Mouse (Mus musculus) MEL (cell line): ENCODE results near the gene Ski. TPM values are rescaled to one million over a fixed set of nuclear protein-coding genes. Genes with fewer than 3 reads are reported as not detected.

Experiments used
- DNase-seq: peaks from one replicate; pipeline ENCODE4 v3.0.0; 2011; ENCODE audit warnings: low read depth, low spot score
- H3K27ac ChIP-seq: 2 replicates; pipeline ENCODE4 v1.5.1; 2012; ENCODE audit warnings: low read depth, mild to moderate bottlenecking, control low read depth, low read length, moderate library complexity; ENCODE audit not compliant: control insufficient read depth
- H3K27me3 ChIP-seq, 2 experiments: fragments of 150-350 bp in 1 of 2; sonication (generic) in 1 of 2; 2 replicates each; pipeline ENCODE4 v1.6.1; 2012; ENCODE audit warnings: low read length in 2 of 2, mild to moderate bottlenecking in 2 of 2, improper control_type of control experiment in 1 of 2, moderate library complexity in 1 of 2; ENCODE audit not compliant: insufficient read depth in 2 of 2, control insufficient read depth in 1 of 2
- H3K36me3 ChIP-seq, 2 experiments: 2 replicates each; pipeline ENCODE4 v1.6.1; 2012 to 2014; ENCODE audit warnings: low read length in 2 of 2, improper control_type of control experiment in 1 of 2, inconsistent platforms in 1 of 2, mild to moderate bottlenecking in 1 of 2; ENCODE audit not compliant: insufficient read depth in 2 of 2, control insufficient read depth in 1 of 2
- H3K4me1 ChIP-seq, 2 experiments: fragments of 150-350 bp in 1 of 2; sonication (generic) in 1 of 2; 2 replicates each; pipeline ENCODE4 v1.6.1; 2012; ENCODE audit warnings: low read length in 2 of 2, improper control_type of control experiment in 1 of 2, mild to moderate bottlenecking in 1 of 2; ENCODE audit not compliant: insufficient read depth in 2 of 2, control insufficient read depth in 1 of 2
- H3K4me3 ChIP-seq, 2 experiments: fragments of 150-350 bp in 1 of 2; sonication (generic) in 1 of 2; 2 replicates each; pipeline ENCODE4 v1.5.1; 2012; ENCODE audit warnings: low read depth in 2 of 2, low read length in 2 of 2, mild to moderate bottlenecking in 2 of 2, moderate library complexity in 2 of 2, control low read depth in 1 of 2, improper control_type of control experiment in 1 of 2; ENCODE audit not compliant: control insufficient read depth in 1 of 2, insufficient read depth in 1 of 2
- H3K79me2 ChIP-seq: 2 replicates; pipeline ENCODE4 v1.6.1; 2012; ENCODE audit warnings: mild to moderate bottlenecking, low read length, moderate library complexity; ENCODE audit not compliant: control insufficient read depth, poor library complexity, insufficient read depth
- H3K9ac ChIP-seq: 2 replicates; pipeline ENCODE4 v1.6.1; 2012; ENCODE audit warnings: low read depth, mild to moderate bottlenecking, control low read depth, low read length, moderate library complexity; ENCODE audit not compliant: control insufficient read depth, poor library complexity, severe bottlenecking
- H3K9me3 ChIP-seq: fragments of 150-350 bp; sonication (generic); replicated peaks from 2 replicates; pipeline ENCODE4 v1.6.1; 2012; ENCODE audit warnings: mild to moderate bottlenecking, low read length, improper control_type of control experiment, moderate library complexity; ENCODE audit not compliant: insufficient read depth
- BHLHE40 ChIP-seq: IDR thresholded peaks from 2 replicates; pipeline ENCODE4 v1.6.1; 2012; ENCODE audit warnings: low read depth, mild to moderate bottlenecking, inconsistent platforms, low read length, improper control_type of control experiment, borderline replicate concordance
- CHD2 ChIP-seq: IDR thresholded peaks from 2 replicates; pipeline ENCODE4 v1.6.1; 2011; ENCODE audit warnings: low read length, improper control_type of control experiment
- E2F4 ChIP-seq: IDR thresholded peaks from 2 replicates; pipeline ENCODE4 v1.6.1; 2011; ENCODE audit warnings: low read depth, low read length, improper control_type of control experiment, borderline replicate concordance
- ELF1 ChIP-seq: IDR thresholded peaks from 2 replicates; pipeline ENCODE4 v1.6.1; 2014; ENCODE audit warnings: low read depth, mild to moderate bottlenecking, inconsistent platforms, low read length, improper control_type of control experiment, moderate library complexity
- JUND ChIP-seq: IDR thresholded peaks from 2 replicates; pipeline ENCODE4 v1.6.1; 2011; ENCODE audit warnings: low read depth, mild to moderate bottlenecking, improper control_type of control experiment, low read length
- MAX ChIP-seq: IDR thresholded peaks from 2 replicates; pipeline ENCODE4 v1.6.1; 2011; ENCODE audit warnings: low read length, improper control_type of control experiment
- MEF2A ChIP-seq: IDR thresholded peaks from 2 replicates; pipeline ENCODE4 v1.6.1; 2014; ENCODE audit warnings: low read depth, mild to moderate bottlenecking, inconsistent platforms, low read length, improper control_type of control experiment; ENCODE audit not compliant: poor library complexity, insufficient replicate concordance, severe bottlenecking; ENCODE audit errors: extremely low read depth
- MYB ChIP-seq: IDR thresholded peaks from 2 replicates; pipeline ENCODE4 v1.6.1; 2011; ENCODE audit warnings: mild to moderate bottlenecking, low read depth, low read length, improper control_type of control experiment
- MYC ChIP-seq: IDR thresholded peaks from 2 replicates; pipeline ENCODE4 v1.6.1; 2011; ENCODE audit warnings: low read depth, mild to moderate bottlenecking, low read length, improper control_type of control experiment, moderate library complexity
- NRF1 ChIP-seq: IDR thresholded peaks from 2 replicates; pipeline ENCODE4 v1.6.1; 2014; ENCODE audit warnings: low read depth, mild to moderate bottlenecking, inconsistent platforms, low read length, improper control_type of control experiment, moderate library complexity; ENCODE audit not compliant: poor library complexity, insufficient read depth, severe bottlenecking
- POLR2AphosphoS5 ChIP-seq: IDR thresholded peaks from 2 replicates; pipeline ENCODE4 v1.6.1; 2012; ENCODE audit warnings: low read depth, borderline replicate concordance, mild to moderate bottlenecking, inconsistent platforms, low read length, moderate library complexity, mixed read lengths
- SMC3 ChIP-seq: IDR thresholded peaks from 2 replicates; pipeline ENCODE4 v1.6.1; 2011; ENCODE audit warnings: low read depth, low read length, improper control_type of control experiment
- TAL1 ChIP-seq: IDR thresholded peaks from 2 replicates; pipeline ENCODE4 v1.6.1; 2012; ENCODE audit warnings: mild to moderate bottlenecking, inconsistent platforms, low read length, moderate library complexity, mixed read lengths
- TBP ChIP-seq: IDR thresholded peaks from 2 replicates; pipeline ENCODE4 v1.8.0; 2011; ENCODE audit warnings: low read depth, low read length, improper control_type of control experiment
- UBTF ChIP-seq: IDR thresholded peaks from 2 replicates; pipeline ENCODE4 v1.6.1; 2012; ENCODE audit warnings: low read depth, mild to moderate bottlenecking, inconsistent platforms, low read length, improper control_type of control experiment, moderate library complexity, borderline replicate concordance; ENCODE audit not compliant: insufficient read depth
- polyA plus RNA-seq, 2 experiments: library from polyadenylated mRNA; stranded (reverse) in 1 of 2; unstranded in 1 of 2; fragments of >175 nt in 1 of 2; fragments of >200 nt in 1 of 2; gene quantifications; 2 replicates each; pipeline versions ENCODE4 v1.2.1 to v1.2.4; 2012; ENCODE audit warnings: low replicate concordance in 2 of 2, low read depth in 1 of 2; ENCODE audit not compliant: insufficient read length in 2 of 2, insufficient read depth in 1 of 2, missing spikeins in 1 of 2
- total RNA-seq: library from RNA; depleted of rRNA; stranded (reverse); fragments of 300-350 nt; gene quantifications from 2 replicates; pipeline ENCODE4 v1.2.3, GENCODE M21; 2012

Gene Ski
- total and polyA plus RNA-seq, 3 experiments = 6.9 to 16.1 TPM; not detected in 1

- H3K4me1 ChIP-seq = peaks cover 0 to 2% of the 10 kb centered on the region in 2 experiments; a peak in 1 of 4 replicates
Measured at GRCm38 (mm10) chr4:155213052-155213751, 9.2 kb downstream of the Ski start.

DNA sequence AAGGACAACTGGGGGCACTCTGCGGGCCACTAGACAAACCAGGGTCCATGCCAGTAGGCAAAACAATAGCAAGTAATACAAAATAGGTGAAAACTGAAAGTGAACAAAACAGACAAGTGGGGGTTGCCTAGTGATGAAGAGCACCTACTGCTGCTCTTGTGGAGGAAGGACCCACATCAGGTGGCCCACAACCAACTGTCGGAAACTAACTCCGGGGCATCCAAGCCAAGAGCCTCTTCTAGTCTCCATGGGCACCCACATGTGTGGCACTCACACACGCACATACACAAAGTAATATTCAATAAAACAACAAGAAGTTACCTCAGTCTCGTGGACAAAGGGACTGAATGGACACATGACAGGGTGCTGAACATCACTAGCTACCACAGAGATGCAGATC is 12.9 kb downstream of the Ski start:
- H3K4me1 ChIP-seq = no peaks in the 10 kb centered on the region
- no peak overlapping the region for H3K4me3 ChIP-seq
- TF ChIP-seq TAL1 (no peak), ELF1 (no peak), TBP (no peak), E2F4 (no peak), CHD2 (no peak), MEF2A (no peak), SMC3 (no peak), MYC (no peak), JUND (no peak), NRF1 (no peak), MYB (no peak), BHLHE40 (no peak)
- DNase-seq = no peak
- H3K79me2 ChIP-seq = peaks cover 15% of the 10 kb centered on the region; the same call in 1 of the 2 replicates
- no peak overlapping the region for H3K27ac ChIP-seq
- H3K27me3 ChIP-seq = no peaks in the 10 kb centered on the region
- no peak overlapping the region for H3K9ac ChIP-seq
- no peaks in the 10 kb centered on the region for H3K9me3 ChIP-seq
- H3K36me3 ChIP-seq = no peaks in the 10 kb centered on the region

More at GRCm38 (mm10) chr4:155213052-155213751, 9.2 kb downstream of the Ski start:
- Histone ChIP-seq H3K4me3 (no peak overlapping the region), H3K27ac (no peak overlapping the region), H3K9ac (no peak overlapping the region), H3K79me2 (peaks cover 28% of the 10 kb centered on the region; the same call in 1 of the 2 replicates), H3K9me3 (no peaks in the 10 kb centered on the region), H3K27me3 (no peaks in the 10 kb centered on the region), H3K36me3 (no peaks in the 10 kb centered on the region)
- TF ChIP-seq UBTF (no peak), MAX (no peak), POLR2AphosphoS5 (no peak)
- DNase-seq = no peak
